Mouse (Mus musculus): ENCODE results near the gene Kank1.

DNA sequence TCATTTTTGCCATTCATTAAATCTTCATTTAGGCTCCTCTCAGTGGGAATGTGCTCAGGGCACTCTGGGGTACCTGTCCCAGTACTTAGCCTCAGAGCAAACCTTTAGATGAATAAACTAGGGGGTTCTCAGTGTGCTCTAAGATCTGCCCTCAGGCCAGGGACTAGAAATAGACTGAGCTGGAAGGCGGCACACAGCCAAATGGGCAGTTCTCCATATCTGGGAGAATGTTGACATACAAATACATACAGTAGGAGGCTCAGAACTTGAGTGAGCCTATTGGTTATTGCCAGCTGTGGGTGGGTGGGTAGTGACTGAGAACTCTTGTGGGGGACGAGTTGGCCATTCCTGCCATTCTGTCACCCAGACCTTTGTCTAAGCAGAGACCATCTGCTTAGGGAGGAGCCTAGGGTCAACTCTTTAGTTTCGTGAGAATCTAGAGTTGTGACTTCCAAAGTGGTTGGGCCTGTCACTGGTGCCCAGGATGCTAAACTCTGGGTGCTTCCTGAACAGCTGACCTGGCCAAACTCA is 14.9 kb downstream of the Kank1 start:
- TF ChIP-seq CTCF (IDR thresholded peaks at IDR 0.05; ENCODE audit: insufficient read depth, low read depth, low read length) (no peak), POLR2A (IDR thresholded peaks at IDR 0.05; ENCODE audit: insufficient read depth, low read depth, low read length) (no peak)

All from olfactory bulb, adult 2 months (tissue).